Mouse (Mus musculus) megakaryocyte-erythroid progenitor cell, adult 5-6 weeks (primary cell): Measurements from ENCODE around the gene Ppat. TPM values are rescaled to one million over a fixed set of nuclear protein-coding genes. Genes with fewer than 3 reads are reported as not detected.
"Not testable (repeated sequence)": the region's sequence is repeated elsewhere in the genome, so short reads cannot be mapped to it uniquely, and the experiment has no call there.

Experiments
- ATAC-seq: replicated peaks from 2 replicates; pipeline ENCODE4 v1.8.0; 2016; ENCODE audit warnings: mild to moderate bottlenecking, inconsistent platforms; ENCODE audit not compliant: severe bottlenecking, poor library complexity, low FRiP score, low TSS enrichment
- total RNA-seq, 2 experiments: library from RNA; stranded (forward) in 1 of 2; stranded (reverse) in 1 of 2; fragments of 200-1000, 215-1000 nt in 1 of 2; fragments of >200 nt in 1 of 2; fragmentation: Nextera tagmentation in 1 of 2; gene quantifications; 2 replicates each; pipeline ENCODE4 v1.2.3; 2014 to 2017

The Ppat gene
- 63.2 and 82.8 TPM in 2 replicates for total RNA-seq (2014; fragmentation: Nextera tagmentation)
- total RNA-seq (2017): 121 and 133 TPM in 2 replicates

- ATAC-seq: peak; percentile 85
Observed at GRCm38 (mm10) chr5:76951106-76952027, at the start of gene Ppat, which contains the start of gene Paics. Ppat (minus strand) TSS chr5:76951578. Paics (plus strand) TSS chr5:76951307.

- peak; percentile 59; the same call in 1 of the 2 replicates for ATAC-seq
Observed at GRCm38 (mm10) chr5:76998416-76998815, 47.0 kb upstream of the Ppat start.

- ATAC-seq: peak; percentile 69
Observed at GRCm38 (mm10) chr5:76993174-76993814, 41.9 kb upstream of the Ppat start.

- peak; percentile 90 for ATAC-seq
Observed at GRCm38 (mm10) chr5:76990789-76991188, 39.4 kb upstream of the Ppat start.

DNA sequence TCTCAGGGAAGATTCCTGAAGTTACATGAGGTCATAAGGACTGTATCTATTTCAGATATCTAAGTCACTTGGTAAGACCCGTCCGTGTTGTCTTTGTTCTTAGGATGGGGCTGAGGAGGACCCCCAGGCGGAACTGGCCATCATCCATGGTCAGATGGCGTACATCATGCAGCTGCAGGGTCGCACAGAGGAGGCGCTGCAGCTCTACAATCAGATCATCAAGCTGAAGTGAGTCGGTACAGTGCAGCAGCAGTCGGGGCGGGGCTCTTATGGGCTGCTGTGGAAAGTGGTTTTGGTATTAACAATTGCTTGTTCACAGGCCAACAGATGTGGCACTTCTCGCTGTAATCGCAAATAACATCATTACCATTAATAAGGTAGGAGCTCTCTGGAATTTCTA is 32.6 kb upstream of the Ppat start:
- no peak for ATAC-seq

DNA sequence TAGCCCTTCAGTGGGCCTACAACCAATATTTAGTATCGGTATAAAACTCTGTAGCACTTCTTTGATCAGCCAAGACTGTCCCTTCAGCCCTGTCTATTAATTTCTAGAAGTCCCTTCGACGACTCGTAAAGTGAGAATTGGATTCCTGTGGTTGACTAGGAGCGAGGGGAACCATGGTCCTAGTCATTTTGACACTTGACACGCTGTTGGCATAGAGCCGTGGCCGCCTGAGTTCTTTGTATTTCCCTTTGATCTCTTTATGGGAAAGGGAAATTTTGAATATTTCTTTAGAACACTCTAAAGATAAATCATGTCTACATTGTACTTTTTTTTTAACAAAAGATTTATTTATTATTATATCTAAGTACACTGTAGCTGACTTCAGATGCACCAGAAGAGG is 24.4 kb upstream of the Ppat start:
- no peak for ATAC-seq

DNA sequence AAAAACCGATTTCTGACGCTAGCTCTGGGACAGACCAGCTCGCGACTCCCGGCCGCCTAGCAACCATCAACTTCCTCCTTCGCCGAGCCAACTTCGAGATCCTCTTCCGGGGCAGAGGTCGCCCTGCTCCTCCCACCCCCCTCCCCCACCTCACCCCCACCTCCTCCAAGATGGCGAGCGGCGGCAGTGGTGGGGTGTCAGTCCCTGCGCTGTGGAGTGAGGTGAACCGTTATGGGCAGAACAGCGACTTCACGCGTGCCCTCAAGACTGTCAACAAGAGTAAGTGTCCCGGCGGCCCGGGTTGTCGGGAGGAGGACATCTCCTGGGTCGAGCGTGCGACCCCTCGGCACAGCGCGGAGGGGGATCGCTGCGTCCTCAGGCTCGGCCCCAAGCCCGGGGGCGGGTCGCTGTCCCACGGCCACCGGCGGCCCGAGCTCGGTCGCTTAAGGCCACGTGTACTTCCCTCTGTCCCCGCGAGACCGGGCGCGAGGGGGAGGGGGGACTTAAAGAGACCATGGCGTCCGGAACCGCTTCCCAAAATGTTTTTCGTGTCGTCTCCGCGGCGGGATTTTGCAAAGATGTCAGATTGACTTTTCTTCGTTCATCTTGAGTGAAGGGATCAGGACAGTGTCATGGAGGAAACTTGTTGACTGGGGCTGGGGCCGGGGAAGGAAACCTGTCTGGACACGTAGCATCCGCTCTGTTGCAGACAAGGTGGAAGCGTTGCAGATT is 23.3 kb upstream of the Ppat start, which contains the start of gene Srp72:
TSS of gene Srp72 (plus strand) at position 130 of the 732 bp plus-strand sequence.
- peak; percentile 87 for ATAC-seq

DNA sequence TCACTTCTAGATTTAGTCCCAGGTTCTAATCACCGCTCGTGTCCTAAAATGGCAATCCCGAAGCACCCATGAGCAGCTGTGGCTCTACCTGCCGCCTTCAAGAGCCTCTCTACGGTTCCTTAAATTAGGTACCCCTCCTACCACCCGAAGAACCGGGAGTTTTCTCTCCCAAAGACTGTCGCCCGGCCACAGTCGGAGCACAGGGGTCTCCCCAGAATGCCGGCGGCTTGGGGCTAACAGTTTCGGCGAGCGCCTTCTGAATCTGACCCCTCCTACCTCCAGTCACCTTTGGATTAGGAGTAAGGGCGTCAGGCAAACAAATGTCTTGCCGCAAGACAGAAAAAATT is 22.8 kb upstream of the Ppat start:
- peak; percentile 29; the same call in 1 of the 2 replicates for ATAC-seq

DNA sequence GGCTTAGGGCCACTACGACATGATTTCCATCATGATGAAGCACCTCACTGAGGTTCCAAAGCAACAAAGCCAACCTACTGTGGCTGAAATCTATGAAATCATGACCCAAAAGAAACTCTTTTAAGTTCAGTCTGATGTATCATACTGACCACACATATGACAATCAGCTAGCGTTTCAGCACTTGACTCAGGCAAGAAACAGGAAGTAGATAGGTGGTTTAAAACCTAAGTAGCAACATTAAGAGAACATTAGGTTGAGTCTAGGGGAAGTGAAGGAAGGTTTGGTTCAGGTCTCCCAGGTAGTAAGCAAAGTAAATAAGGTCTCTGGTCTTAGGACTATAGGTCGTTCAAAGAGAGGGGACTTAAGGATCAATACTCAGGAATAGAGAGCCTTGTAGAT is 22.1 kb upstream of the Ppat start:
- ATAC-seq: 0 out of 2 replicates have a peak, but pooled peaks have one; percentile 12

GRCm38 (mm10) chr5:76971115-76971514 is 19.7 kb upstream of the Ppat start:
- not testable (repeated sequence) for ATAC-seq

DNA sequence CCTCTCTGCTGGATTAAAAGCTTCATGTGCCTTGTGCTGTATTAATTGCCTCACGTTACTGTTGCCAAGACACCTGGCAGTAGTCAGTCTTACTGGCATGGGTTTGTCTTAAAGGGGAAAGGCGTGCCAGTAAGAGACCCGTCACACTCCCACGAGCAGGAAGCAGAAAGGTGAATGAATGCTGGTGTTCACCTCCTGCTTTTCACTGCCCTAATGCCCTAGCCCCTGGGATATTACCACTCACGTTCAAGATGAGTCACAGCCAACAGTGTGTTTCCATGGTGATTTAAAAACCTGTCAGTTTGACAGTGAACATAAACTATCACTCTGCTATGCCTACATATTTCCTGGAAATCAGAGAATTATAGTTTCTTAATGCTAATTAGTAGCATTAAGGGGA is 17.9 kb upstream of the Ppat start:
- ATAC-seq: no peak

- no peak; the same call in 1 of the 2 replicates for ATAC-seq
Observed at GRCm38 (mm10) chr5:76964651-76965050, 13.3 kb upstream of the Ppat start.

- no peak for ATAC-seq
Observed at GRCm38 (mm10) chr5:76962545-76962944, 11.2 kb upstream of the Ppat start.

DNA sequence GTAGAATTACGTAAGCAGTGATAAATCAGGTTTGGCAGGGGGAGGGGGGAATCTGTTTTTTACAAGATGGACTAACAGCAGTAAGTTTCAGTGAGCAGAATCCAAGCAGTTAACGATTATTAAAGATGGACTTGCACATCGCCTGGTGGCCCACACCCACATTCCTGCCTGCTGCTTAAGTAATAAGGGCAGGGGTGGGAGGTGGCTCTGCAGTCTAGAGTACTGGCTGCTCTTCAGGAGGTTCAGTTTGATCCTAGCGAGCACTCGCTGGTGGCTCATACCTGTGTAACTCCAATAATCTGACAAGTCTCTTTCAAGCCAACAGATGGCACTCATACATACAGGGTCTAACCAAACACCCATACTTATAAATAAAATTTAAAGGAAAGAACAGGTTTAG is 8.2 kb upstream of the Ppat start:
- no peak for ATAC-seq

DNA sequence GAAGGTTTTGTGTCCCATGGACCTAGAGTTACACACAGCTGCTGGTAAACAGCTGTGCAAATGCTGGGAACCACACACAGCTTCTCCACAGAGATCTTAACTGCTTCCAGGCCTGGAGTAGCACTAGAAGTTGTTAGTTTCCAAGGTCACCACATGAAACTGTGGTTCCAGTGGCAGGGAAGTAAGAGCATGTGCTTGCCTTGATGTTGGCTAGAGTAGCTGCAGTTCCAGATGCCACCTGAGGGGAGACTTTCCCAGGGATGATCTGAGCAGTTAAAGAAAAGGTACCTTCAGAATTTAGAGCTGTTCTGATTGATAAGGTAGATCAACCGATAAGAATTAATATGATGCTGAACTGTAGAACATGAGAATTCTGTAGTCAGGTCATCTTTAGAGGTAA is 6.6 kb upstream of the Ppat start:
- peak; percentile 63 for ATAC-seq

GRCm38 (mm10) chr5:76955474-76955873 is 4.1 kb upstream of the Ppat start:
- ATAC-seq: no peak

DNA sequence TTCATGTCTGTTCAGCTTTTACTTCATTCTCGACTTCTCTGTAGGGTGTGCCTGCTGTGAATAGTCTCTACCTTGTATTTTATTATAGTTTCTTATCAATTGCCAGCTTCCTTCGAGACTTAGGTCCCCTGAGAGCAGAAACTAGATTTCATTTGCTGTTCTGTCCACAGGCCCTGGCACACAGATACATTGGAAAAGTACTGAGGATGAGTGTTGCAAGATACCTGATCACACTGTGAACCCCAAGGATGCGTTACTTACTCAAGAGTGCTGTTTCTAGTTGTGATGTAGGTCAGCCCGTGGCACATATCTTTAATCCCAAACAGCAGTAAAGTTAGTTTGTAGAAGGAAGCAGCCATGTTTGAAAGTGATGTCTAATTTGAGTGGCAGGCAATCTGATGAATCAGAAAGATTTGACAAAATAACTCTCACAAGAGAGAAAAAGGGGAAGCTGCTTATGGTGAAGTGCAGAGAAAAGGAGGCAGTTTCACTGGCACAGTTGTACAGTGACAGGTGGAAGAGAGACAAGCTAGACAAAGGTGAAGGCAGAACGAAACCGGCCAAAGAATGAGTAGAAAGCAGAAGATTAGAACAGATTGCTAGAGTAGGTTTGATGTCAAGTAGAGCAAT is 3.0 kb upstream of the Ppat start:
- ATAC-seq: no peak

DNA sequence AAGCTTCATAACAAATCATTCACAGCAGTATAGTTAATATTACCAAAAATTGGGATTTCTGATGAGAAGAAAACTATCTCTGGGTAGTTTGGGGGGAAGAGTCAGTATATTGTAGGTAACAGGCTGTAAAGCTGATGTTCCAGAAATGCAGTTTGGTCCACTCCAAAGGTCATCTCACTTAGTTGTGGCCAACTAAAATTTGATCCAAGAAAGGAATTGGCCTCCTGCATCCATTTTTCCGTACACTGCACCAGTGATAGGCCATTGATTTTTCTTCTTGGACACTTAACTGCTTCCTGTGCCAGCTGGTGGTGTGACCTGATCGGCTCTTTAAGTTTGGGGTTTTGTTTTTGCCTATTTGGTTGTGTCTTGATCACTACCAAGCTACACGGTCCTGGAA is 2.4 kb upstream of the Ppat start:
- no peak for ATAC-seq
